Mouse (Mus musculus) limb, embryonic 12.5 days (tissue): ENCODE data around the gene Nek7. TPM values are rescaled to one million over a fixed set of nuclear protein-coding genes. Genes with fewer than 3 reads are reported as not detected.

Experiments
- ATAC-seq: fragments of 200-750 bp; cut with Nextera tagmentation; 2 replicates; pipeline ENCODE4 v1.8.0; 2017; ENCODE audit warnings: low read depth, moderate TSS enrichment; ENCODE audit not compliant: insufficient number of reproducible peaks, insufficient read depth, low FRiP score, low TSS enrichment
- H3K27ac ChIP-seq: fragments of 300-500 bp; sonication (generic); 2 replicates; pipeline ENCODE4 v1.5.1; 2016; ENCODE audit warnings: mild to moderate bottlenecking, moderate library complexity
- H3K27me3 ChIP-seq: fragments of 300-500 bp; sonication (generic); 2 replicates; pipeline ENCODE4 v1.6.1; 2016; ENCODE audit warnings: mild to moderate bottlenecking, moderate library complexity
- H3K36me3 ChIP-seq: fragments of 300-500 bp; sonication (generic); 2 replicates; pipeline ENCODE4 v1.6.1; 2016; ENCODE audit warnings: mild to moderate bottlenecking, moderate library complexity
- H3K4me1 ChIP-seq: fragments of 300-500 bp; sonication (generic); replicated peaks from 2 replicates; pipeline ENCODE4 v1.6.1; 2016
- H3K4me2 ChIP-seq: fragments of 300-500 bp; sonication (generic); 2 replicates; pipeline ENCODE4 v1.6.1; 2016; ENCODE audit warnings: mild to moderate bottlenecking, moderate library complexity
- H3K4me3 ChIP-seq: fragments of 300-500 bp; sonication (generic); replicated peaks from 2 replicates; pipeline ENCODE4 v1.5.1; 2016; ENCODE audit warnings: mild to moderate bottlenecking
- H3K9ac ChIP-seq: fragments of 300-500 bp; sonication (generic); replicated peaks from 2 replicates; pipeline ENCODE4 v1.6.1; 2016; ENCODE audit warnings: mild to moderate bottlenecking, moderate library complexity
- H3K9me3 ChIP-seq: fragments of 300-500 bp; sonication (generic); 2 replicates; pipeline ENCODE4 v1.6.1; 2016; ENCODE audit warnings: mild to moderate bottlenecking, moderate library complexity
- WGBS: fragments of 180-500 bp; shearing (Covaris S2); methylation state at CpG from one replicate; pipeline ENCODE4 v1.1.7; 2016; 5-methylcytosine and 5-hydroxymethylcytosine counted together
- polyA plus RNA-seq: library from polyadenylated mRNA; unstranded; fragments of >200 nt; fragmentation: Nextera tagmentation; extraction: Ambion mirVana; gene quantifications from 2 replicates; pipeline ENCODE4 v1.2.1, GENCODE M21; 2016

Nek7 gene
- polyA plus RNA-seq, 1 experiment from 2014 or later = 47.2 TPM

DNA sequence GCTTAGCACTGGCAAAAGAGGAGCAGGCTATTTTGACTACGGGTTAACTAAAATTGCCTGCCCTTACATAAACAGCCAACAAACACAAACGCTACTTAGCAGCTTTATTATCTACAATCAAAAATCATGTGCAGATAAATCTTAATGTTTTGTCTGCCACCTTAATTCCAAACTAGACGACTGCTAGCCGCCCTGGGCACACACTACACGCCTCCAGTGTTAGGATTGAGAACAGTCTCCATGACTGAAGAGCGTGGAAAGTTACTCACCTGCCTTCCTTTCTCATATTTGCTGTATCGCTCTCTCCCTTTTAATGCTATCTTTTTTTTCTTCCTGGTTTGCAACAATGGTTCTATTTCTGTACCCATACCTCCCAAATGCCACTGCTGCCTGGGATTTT is 12.1 kb downstream of the Nek7 start:
- Histone ChIP-seq H3K4me3 (no peak overlapping the region), H3K36me3 (peaks cover 3% of the 10 kb centered on the region; the same call in 1 of the 2 replicates), H3K27me3 (no peaks in the 10 kb centered on the region), H3K4me1 (no peaks in the 10 kb centered on the region), H3K9ac (no peak overlapping the region), H3K4me2 (no peak overlapping the region), H3K27ac (no peak overlapping the region), H3K9me3 (no peaks in the 10 kb centered on the region)
- ATAC-seq = no peak
- WGBS = 89% methylated on average over 7 of the region's 7 CpGs

DNA sequence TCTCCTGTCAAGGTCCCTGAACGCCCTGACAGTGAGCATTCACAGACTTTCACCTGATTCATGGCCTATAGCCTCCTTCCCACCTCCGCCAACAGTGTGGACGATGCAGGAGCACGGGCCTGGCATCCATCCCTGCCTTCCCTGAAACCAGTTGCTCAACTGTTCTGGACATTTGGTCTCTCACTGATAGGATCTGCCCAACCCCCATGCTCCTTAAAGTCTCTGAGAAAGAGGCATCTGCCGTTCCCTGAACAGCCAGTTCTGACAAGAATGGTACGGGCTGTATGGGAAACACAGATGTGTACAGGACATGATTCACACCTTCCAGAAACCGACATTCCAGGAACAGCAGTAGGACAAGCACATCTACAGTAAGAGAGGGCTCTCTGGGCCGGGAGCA is 13.2 kb downstream of the Nek7 start:
- no peak overlapping the region for H3K4me3 ChIP-seq
- H3K4me1 ChIP-seq = no peaks in the 10 kb centered on the region
- H3K27me3 ChIP-seq = no peaks in the 10 kb centered on the region
- H3K27ac ChIP-seq = no peak overlapping the region
- peaks cover 3% of the 10 kb centered on the region; the same call in 1 of the 2 replicates for H3K36me3 ChIP-seq
- 73% methylated on average over 8 of the region's 8 CpGs for WGBS
- ATAC-seq = no peak
- H3K9me3 ChIP-seq = no peaks in the 10 kb centered on the region
- no peak overlapping the region for H3K9ac ChIP-seq
- no peak overlapping the region for H3K4me2 ChIP-seq

DNA sequence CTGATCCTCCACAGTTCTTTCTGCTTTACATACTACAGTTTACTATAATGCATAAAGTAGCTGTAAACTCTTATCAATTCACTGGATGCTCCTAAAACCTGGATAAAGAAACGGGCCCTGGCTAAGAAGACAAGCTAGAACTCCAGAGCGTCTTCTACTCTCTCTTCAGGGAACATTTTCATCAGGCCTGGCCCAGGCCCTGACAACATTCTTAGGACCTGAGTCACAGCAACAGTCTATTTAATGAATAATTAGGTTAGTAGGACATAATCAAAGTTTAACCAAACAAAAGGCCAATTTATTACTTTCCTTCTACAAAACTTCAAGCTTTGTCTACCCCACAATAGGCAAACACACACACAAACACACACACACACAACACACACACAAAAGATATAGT is 15.2 kb downstream of the Nek7 start:
- no peak overlapping the region for H3K4me3 ChIP-seq

DNA sequence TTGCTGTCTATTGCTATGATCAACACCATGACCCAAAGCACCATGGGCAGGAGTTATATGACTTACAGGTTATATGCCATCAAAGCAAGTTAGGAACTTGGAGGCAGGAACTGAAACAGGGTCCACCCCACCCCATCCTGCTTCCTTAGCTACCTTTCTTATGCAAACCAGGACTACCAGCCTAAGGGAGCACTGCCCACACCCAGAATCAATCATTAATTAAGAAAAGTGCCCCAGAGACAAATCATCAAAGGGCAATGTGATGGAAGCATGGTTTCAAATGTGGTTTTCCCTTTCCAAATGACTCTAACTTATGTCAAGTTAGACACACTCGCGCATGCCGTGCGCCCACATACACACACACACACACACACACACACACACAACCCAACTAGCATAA is 16.0 kb downstream of the Nek7 start:
- Histone ChIP-seq H3K36me3 (peaks cover 3% of the 10 kb centered on the region; the same call in 1 of the 2 replicates), H3K4me2 (no peak overlapping the region), H3K9ac (no peak overlapping the region), H3K27ac (no peak overlapping the region), H3K4me3 (no peak overlapping the region), H3K4me1 (no peaks in the 10 kb centered on the region), H3K9me3 (no peaks in the 10 kb centered on the region), H3K27me3 (no peaks in the 10 kb centered on the region)
- 94% methylated on average over 4 of the region's 4 CpGs for WGBS
- no peak for ATAC-seq

More for the DNA sequence above, 15.2 kb downstream of the Nek7 start:
- Histone ChIP-seq H3K9ac (no peak overlapping the region), H3K27me3 (no peaks in the 10 kb centered on the region), H3K9me3 (no peaks in the 10 kb centered on the region), H3K27ac (no peak overlapping the region), H3K4me2 (no peak overlapping the region), H3K36me3 (peaks cover 3% of the 10 kb centered on the region; the same call in 1 of the 2 replicates), H3K4me1 (no peaks in the 10 kb centered on the region)
- WGBS = 90% methylated on average over 2 of the region's 2 CpGs
- ATAC-seq = no peak

DNA sequence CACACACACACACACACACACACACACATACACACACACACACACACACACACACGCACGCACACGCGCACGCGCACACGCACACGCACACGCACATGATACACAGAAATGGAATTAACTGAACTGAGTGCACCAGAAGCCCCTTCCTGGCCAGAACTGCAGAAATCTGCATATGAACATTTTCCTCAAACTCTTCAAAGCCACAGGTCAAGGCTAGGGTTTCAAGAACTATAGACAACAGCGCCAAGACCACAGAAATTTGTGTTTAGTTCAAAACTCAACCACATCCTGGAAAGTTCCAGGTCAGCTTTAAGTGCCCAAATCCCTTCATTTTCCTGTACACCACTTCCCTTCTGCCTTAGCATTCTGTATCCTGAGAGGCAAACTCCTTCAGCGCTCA is 21.9 kb downstream of the Nek7 start:
- WGBS = 90% methylated on average over 11 of the region's 11 CpGs
- Histone ChIP-seq H3K27ac (no peak overlapping the region), H3K36me3 (no peaks in the 10 kb centered on the region; the same call in 1 of the 2 replicates), H3K4me3 (no peak overlapping the region), H3K9me3 (no peaks in the 10 kb centered on the region), H3K27me3 (no peaks in the 10 kb centered on the region), H3K9ac (no peak overlapping the region), H3K4me2 (no peak overlapping the region), H3K4me1 (no peaks in the 10 kb centered on the region)
- ATAC-seq = no peak

DNA sequence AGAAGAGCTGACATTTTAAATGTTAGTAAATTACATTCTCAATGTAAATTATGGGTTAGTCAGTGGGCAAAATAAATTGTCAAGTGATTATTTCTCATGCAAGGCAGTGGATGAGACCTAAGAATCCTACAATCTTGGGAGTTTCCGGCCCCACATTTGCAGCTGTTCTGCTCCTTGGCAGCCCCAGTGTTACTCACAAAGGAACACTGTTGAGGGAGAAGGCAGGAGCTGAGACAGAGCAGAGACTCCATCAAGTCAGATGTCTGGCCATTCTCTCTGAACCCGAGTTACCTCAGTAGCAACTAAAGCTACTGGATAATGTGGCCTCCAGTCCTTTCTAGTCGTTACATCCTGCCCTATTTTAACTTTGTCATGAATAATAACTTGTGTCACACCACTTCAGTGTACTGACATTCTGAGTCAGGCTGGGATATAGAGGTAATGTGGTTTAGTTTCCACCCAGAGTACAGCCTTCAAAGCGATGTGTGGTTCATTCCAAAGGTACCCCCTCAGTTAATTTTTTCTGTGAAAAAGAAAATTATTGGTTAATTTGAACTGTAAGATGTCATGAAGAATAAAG is 23.7 kb downstream of the Nek7 start:
- H3K4me1 ChIP-seq = no peaks in the 10 kb centered on the region
- no peaks in the 10 kb centered on the region for H3K9me3 ChIP-seq
- WGBS = 69% methylated on average over 4 of the region's 4 CpGs
- no peak overlapping the region for H3K4me2 ChIP-seq
- H3K27me3 ChIP-seq = no peaks in the 10 kb centered on the region
- ATAC-seq = no peak
- no peak overlapping the region for H3K4me3 ChIP-seq
- no peak overlapping the region for H3K27ac ChIP-seq
- H3K9ac ChIP-seq = no peak overlapping the region
- H3K36me3 ChIP-seq = peaks cover 7% of the 10 kb centered on the region; the same call in 1 of the 2 replicates

DNA sequence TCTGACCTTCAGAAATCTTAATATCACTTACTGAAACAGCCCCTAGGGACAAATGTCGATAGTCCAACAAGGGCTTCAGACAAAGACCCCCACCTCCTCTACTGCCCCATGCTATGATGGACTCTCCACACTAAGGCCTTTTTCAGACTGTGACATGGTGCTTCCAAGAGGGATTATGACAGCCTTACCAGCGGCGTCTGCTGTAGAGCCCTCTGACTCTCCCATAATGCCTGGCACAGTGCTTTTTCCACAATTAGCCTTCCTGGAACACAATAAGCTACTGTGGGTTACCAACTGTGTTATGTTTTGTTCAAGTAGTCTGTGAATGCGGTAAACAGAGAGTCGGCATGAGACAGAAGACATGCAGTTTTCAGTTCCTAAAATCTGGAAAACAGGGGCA is 25.0 kb downstream of the Nek7 start:
- Histone ChIP-seq H3K4me3 (no peak overlapping the region), H3K36me3 (peaks cover 7% of the 10 kb centered on the region; the same call in 1 of the 2 replicates), H3K27me3 (no peaks in the 10 kb centered on the region), H3K4me1 (peaks cover 8% of the 10 kb centered on the region; the same call in 1 of the 2 replicates), H3K4me2 (no peak overlapping the region), H3K9me3 (no peaks in the 10 kb centered on the region), H3K27ac (no peak overlapping the region), H3K9ac (no peak overlapping the region)
- ATAC-seq = no peak
- 79% methylated on average over 5 of the region's 5 CpGs for WGBS

DNA sequence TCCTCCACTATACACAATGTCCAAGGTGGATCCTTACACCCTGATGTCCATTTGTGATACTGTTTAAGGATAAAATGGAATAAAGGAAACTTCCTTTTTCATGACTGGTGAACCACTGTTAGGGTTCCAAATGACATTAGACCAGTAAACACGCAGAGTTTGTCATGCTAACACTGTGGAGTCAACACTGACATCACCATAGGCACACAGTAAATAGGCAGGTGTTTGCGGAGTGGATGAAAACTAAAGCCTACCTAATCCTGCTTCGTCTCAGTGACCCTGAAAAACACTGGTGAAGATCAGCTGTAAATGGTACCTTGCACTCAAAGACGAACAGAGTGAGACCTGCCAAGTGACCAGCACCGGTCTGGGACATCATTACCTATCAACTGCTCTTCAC is 26.0 kb downstream of the Nek7 start:
- Histone ChIP-seq H3K36me3 (peaks cover 7% of the 10 kb centered on the region; the same call in 1 of the 2 replicates), H3K9me3 (no peaks in the 10 kb centered on the region), H3K4me3 (no peak overlapping the region), H3K4me1 (peaks cover 8% of the 10 kb centered on the region; the same call in 1 of the 2 replicates), H3K27me3 (no peaks in the 10 kb centered on the region), H3K27ac (no peak overlapping the region), H3K9ac (no peak overlapping the region), H3K4me2 (no peak overlapping the region)
- WGBS = 89% methylated on average over 5 of the region's 5 CpGs
- ATAC-seq = no peak

DNA sequence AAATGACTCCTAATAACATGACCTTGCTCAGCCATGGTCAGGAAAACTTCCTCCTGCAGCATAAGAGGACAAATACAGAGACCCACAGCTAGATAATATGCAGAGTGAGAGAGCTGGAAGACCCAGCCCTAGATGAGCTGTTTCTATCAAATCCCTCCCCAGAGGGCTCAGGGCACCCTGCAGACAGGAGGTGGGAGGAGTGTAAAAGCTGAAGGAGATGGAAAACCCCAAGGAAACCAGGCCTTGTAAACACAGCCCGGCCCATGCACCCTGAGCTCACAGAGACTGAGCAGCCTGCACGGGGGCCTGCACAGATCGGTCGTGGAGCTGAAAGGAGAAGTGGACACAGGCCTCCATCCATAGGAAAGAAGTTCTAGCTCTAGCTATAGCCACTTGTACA is 27.5 kb downstream of the Nek7 start:
- no peaks in the 10 kb centered on the region for H3K27me3 ChIP-seq
- ATAC-seq = no peak
- H3K9ac ChIP-seq = no peak overlapping the region
- H3K4me2 ChIP-seq = no peak overlapping the region
- no peak overlapping the region for H3K4me3 ChIP-seq
- no peak overlapping the region for H3K27ac ChIP-seq
- 90% methylated on average over 4 of the region's 4 CpGs for WGBS
- H3K36me3 ChIP-seq = peaks cover 7% of the 10 kb centered on the region; the same call in 1 of the 2 replicates
- peaks cover 8% of the 10 kb centered on the region; the same call in 1 of the 2 replicates for H3K4me1 ChIP-seq
- H3K9me3 ChIP-seq = no peaks in the 10 kb centered on the region

DNA sequence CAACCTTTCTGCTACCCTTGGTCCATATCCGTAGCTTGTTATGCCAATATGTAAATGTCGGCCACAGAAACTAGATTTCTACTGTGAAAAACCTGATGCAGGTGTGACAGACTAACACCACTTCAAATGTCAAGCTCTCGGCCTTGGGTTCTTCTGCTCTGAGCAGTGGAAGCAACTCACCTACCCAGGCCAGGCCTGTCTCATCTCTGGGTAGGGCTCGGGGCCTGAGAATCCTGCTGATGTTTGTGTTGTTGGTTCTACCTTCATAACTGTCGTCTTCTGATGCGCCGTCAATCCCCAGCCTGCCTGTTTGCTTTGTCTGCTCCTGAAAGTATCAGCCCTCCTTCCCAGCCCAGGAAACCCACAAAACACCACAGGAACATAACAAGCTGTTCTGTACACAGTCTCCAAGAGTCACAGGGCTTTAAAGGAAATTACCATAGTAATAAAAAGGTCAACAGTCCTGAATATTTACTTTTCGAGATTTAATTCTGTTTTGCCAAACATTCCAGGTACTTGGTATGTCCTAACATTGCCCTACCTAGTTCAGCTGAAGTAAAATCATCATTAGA is 29.4 kb downstream of the Nek7 start:
- WGBS = 91% methylated on average over 8 of the region's 8 CpGs

DNA sequence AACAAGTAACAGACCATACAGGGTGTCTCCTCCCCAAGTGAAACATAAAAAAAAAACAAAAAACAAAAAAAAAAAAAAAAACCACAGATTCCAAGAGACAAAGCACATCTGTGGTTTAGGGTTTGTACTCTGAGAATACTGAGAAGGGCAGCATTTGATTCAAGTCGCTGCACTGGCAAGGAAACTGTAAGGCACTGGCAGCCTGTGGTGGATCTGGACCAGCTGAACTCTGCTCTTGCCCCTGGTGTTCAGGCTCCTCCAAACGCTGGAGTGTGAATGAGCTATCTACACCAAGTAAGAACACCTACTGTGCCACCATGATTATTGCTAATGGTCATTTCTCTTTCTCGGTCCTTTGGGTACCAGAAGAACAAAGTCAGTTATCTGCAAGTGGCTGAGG is 30.8 kb downstream of the Nek7 start:
- Histone ChIP-seq H3K9ac (no peak overlapping the region), H3K27ac (no peak overlapping the region), H3K4me1 (peaks cover 8% of the 10 kb centered on the region; the same call in 1 of the 2 replicates), H3K27me3 (no peaks in the 10 kb centered on the region), H3K4me3 (no peak overlapping the region), H3K4me2 (no peak overlapping the region), H3K36me3 (peaks cover 7% of the 10 kb centered on the region; the same call in 1 of the 2 replicates), H3K9me3 (no peaks in the 10 kb centered on the region)
- no peak for ATAC-seq
- 71% methylated on average over 3 of the region's 3 CpGs for WGBS

More for the DNA sequence above, 29.4 kb downstream of the Nek7 start:
- H3K4me1 ChIP-seq = peaks cover 8% of the 10 kb centered on the region; the same call in 1 of the 2 replicates
- no peaks in the 10 kb centered on the region for H3K27me3 ChIP-seq
- no peak overlapping the region for H3K4me3 ChIP-seq
- no peak overlapping the region for H3K9ac ChIP-seq
- H3K9me3 ChIP-seq = no peaks in the 10 kb centered on the region
- no peak for ATAC-seq
- H3K27ac ChIP-seq = 0 out of 2 replicates have a peak overlapping the region, but pooled peaks have one; percentile 25
- no peak overlapping the region for H3K4me2 ChIP-seq
- H3K36me3 ChIP-seq = peaks cover 7% of the 10 kb centered on the region; the same call in 1 of the 2 replicates
